Mouse (Mus musculus): ENCODE measurements around the gene Sectm1a.

DNA sequence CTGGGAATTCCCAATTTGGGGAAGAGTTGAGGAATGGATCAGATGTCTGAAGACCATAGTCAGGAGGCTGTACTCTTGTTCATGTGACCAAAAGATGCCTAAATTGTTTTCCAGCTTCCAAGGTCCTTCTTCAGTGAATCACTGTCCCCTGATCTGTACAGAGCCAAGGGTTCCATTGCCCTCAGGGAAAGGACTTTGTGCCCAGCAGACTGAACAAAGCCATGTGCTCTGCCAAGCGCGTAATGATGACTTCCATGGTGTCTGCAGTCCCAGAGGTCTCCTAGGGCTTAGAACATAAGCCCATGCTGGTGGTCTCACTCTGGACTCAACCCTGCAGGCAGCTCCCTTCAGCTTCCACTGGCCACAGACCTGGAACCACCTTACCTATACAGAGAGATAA is 13.1 kb downstream of the Sectm1a start:
- TF ChIP-seq CTCF (IDR thresholded peaks at IDR 0.05; ENCODE audit: low read depth, low read length) (no peak), POLR2A (IDR thresholded peaks at IDR 0.05; ENCODE audit: insufficient read depth, low read length) (no peak), EP300 (IDR thresholded peaks at IDR 0.05; ENCODE audit: insufficient read depth, low read depth, low read length) (no peak)
